Mouse (Mus musculus) MEL (cell line): ENCODE data around the gene Tenm3.

ENCODE experiments used
- EP300 ChIP-seq, 2 experiments: IDR thresholded peaks; 2 replicates each; pipeline ENCODE4 v1.6.1; 2011; ENCODE audit warnings: improper control_type of control experiment in 2 of 2, low read length in 2 of 2, low read depth in 1 of 2, mild to moderate bottlenecking in 1 of 2
- ETS1 ChIP-seq: IDR thresholded peaks from 2 replicates; pipeline ENCODE4 v1.6.1; 2012; ENCODE audit warnings: low read depth, mild to moderate bottlenecking, inconsistent platforms, low read length, improper control_type of control experiment, moderate library complexity
- GATA1 ChIP-seq: IDR thresholded peaks from 2 replicates; pipeline ENCODE4 v1.6.1; 2011; ENCODE audit warnings: low read depth, low read length, improper control_type of control experiment
- MAX ChIP-seq: IDR thresholded peaks from 2 replicates; pipeline ENCODE4 v1.6.1; 2011; ENCODE audit warnings: low read length, improper control_type of control experiment
- MXI1 ChIP-seq: IDR thresholded peaks from 2 replicates; pipeline ENCODE4 v1.6.1; 2011; ENCODE audit warnings: mild to moderate bottlenecking, low read depth, low read length, improper control_type of control experiment
- POLR2A ChIP-seq, 2 experiments: IDR thresholded peaks; 2 replicates each; pipeline ENCODE4 v1.6.1; 2011 to 2012; ENCODE audit warnings: low read length in 2 of 2, mild to moderate bottlenecking in 2 of 2, control low read depth in 1 of 2, improper control_type of control experiment in 1 of 2, low read depth in 1 of 2, moderate library complexity in 1 of 2; ENCODE audit not compliant: control insufficient read depth in 1 of 2, insufficient read depth in 1 of 2, poor library complexity in 1 of 2
- RCOR1 ChIP-seq: IDR thresholded peaks from 2 replicates; pipeline ENCODE4 v1.6.1; 2012; ENCODE audit warnings: low read depth, mild to moderate bottlenecking, inconsistent platforms, low read length, improper control_type of control experiment
- SMC3 ChIP-seq: IDR thresholded peaks from 2 replicates; pipeline ENCODE4 v1.6.1; 2011; ENCODE audit warnings: low read depth, low read length, improper control_type of control experiment
- TCF12 ChIP-seq: IDR thresholded peaks from 2 replicates; pipeline ENCODE4 v1.6.1; 2014; ENCODE audit warnings: low read depth, mild to moderate bottlenecking, inconsistent platforms, low read length, improper control_type of control experiment, moderate library complexity
- USF2 ChIP-seq, 2 experiments: IDR thresholded peaks; 2 replicates each; pipeline ENCODE4 v1.6.1; 2011 to 2012; ENCODE audit warnings: improper control_type of control experiment in 2 of 2, low read length in 2 of 2, borderline replicate concordance in 1 of 2, inconsistent platforms in 1 of 2, low read depth in 1 of 2, mild to moderate bottlenecking in 1 of 2; ENCODE audit not compliant: insufficient read depth in 1 of 2
- ZC3H11A ChIP-seq: IDR thresholded peaks from 2 replicates; pipeline ENCODE4 v1.6.1; 2012; ENCODE audit warnings: low read depth, mild to moderate bottlenecking, inconsistent platforms, low read length, improper control_type of control experiment
- ZKSCAN1 ChIP-seq: IDR thresholded peaks from 2 replicates; pipeline ENCODE4 v1.6.1; 2012; ENCODE audit warnings: low read depth, mild to moderate bottlenecking, inconsistent platforms, low read length, improper control_type of control experiment, moderate library complexity

DNA sequence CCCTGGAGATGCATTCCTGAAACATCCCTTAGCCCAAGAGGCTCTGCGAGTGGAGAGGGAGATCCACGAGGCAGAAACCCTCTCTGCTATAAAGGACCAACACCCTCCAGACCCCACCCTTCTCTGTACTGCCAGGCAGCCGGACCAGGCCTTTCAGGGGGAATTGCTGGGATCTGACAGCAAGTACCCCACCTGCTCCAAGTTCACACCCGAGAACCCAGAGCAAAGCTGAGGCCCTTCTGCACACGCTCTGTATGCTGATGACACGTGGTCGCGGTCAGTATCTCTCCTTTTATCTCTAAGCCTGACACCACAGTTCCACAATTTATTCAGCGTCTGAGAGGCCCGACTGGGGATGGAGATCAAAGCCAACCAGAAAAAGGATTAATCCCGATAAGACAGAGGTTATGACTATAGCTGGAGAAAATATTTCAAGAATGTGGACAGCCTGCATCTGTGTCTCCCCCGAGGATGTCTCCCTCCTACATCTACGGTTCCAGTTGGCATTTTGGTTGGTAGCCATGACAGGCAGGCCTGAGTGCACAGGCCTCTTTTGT lies 95.2 kb downstream of the Tenm3 start:
- TF ChIP-seq TCF12 (no peak), ZKSCAN1 (no peak), USF2 (IDR thresholded peaks at IDR 0.05; ENCODE audit: borderline replicate concordance in 1 of 2, insufficient read depth in 1 of 2, low read depth in 1 of 2, low read length in 2 of 2) (no peak), RCOR1 (no peak), MXI1 (no peak), SMC3 (no peak), GATA1 (no peak), MAX (no peak), ZC3H11A (no peak), ETS1 (no peak), POLR2A (IDR thresholded peaks at IDR 0.05; ENCODE audit: control insufficient read depth in 1 of 2, insufficient read depth in 1 of 2, low read depth in 1 of 2, low read length in 2 of 2, poor library complexity in 1 of 2) (no peak), EP300 (IDR thresholded peaks at IDR 0.05; ENCODE audit: low read depth in 1 of 2, low read length in 2 of 2) (no peak)
